Mouse (Mus musculus) CH12.LX (cell line): ENCODE measurements around the gene Rtn2. TPM values are rescaled to one million over a fixed set of nuclear protein-coding genes. Genes with fewer than 3 reads are reported as not detected.

Source experiments
- DNase-seq: peaks from one replicate; pipeline ENCODE4 v3.0.0-alpha.2; 2013; ENCODE audit errors: extremely low read depth
- H3K27ac ChIP-seq: 2 replicates; pipeline ENCODE4 v1.5.1; 2012; ENCODE audit warnings: low read depth, mild to moderate bottlenecking, control low read depth, moderate library complexity; ENCODE audit not compliant: insufficient read depth
- H3K27me3 ChIP-seq: replicated peaks from 2 replicates; pipeline ENCODE3; 2012; ENCODE audit warnings: inconsistent platforms
- H3K36me3 ChIP-seq, 2 experiments: replicated peaks in 1 of 2; 2 replicates each; pipeline versions ENCODE3 to v1.6.1; 2012; ENCODE audit warnings: inconsistent platforms in 1 of 2, low read length in 1 of 2, mild to moderate bottlenecking in 1 of 2, mixed read lengths in 1 of 2, moderate library complexity in 1 of 2; ENCODE audit not compliant: control insufficient read depth in 1 of 2, insufficient read depth in 1 of 2
- H3K4me1 ChIP-seq, 2 experiments: 2 replicates each; pipeline ENCODE4 v1.6.1; 2012; ENCODE audit warnings: inconsistent platforms in 1 of 2, moderate library complexity in 1 of 2; ENCODE audit not compliant: insufficient read depth in 2 of 2, control insufficient read depth in 1 of 2
- H3K4me2 ChIP-seq: 2 replicates; pipeline ENCODE4 v1.6.1; 2012; ENCODE audit warnings: low read depth, mild to moderate bottlenecking, control low read depth; ENCODE audit not compliant: poor library complexity, insufficient read depth, severe bottlenecking
- H3K4me3 ChIP-seq, 3 experiments: fragments of 150-350 bp in 1 of 3; sonication (generic) in 1 of 3; replicated peaks in 1 of 3; 2 replicates each; pipeline versions ENCODE3 to v1.5.1; 2011 to 2012; ENCODE audit warnings: low read depth in 2 of 3, low read length in 2 of 3, mild to moderate bottlenecking in 2 of 3, moderate library complexity in 2 of 3, control low read depth in 1 of 3, improper control_type of control experiment in 1 of 3, inconsistent platforms in 1 of 3, mixed read lengths in 1 of 3; ENCODE audit not compliant: poor library complexity in 1 of 3
- H3K79me2 ChIP-seq: replicated peaks from 2 replicates; pipeline ENCODE4 v1.6.1; 2012; ENCODE audit warnings: mild to moderate bottlenecking, moderate library complexity; ENCODE audit not compliant: control insufficient read depth, poor library complexity, insufficient read depth, severe bottlenecking; ENCODE audit errors: extremely low read depth
- H3K9ac ChIP-seq: 2 replicates; pipeline ENCODE4 v1.6.1; 2012; ENCODE audit warnings: low read depth, mild to moderate bottlenecking, control low read depth, moderate library complexity; ENCODE audit not compliant: insufficient read depth
- H3K9me3 ChIP-seq: replicated peaks from 2 replicates; pipeline ENCODE3; 2012; ENCODE audit warnings: low read length, inconsistent platforms, mixed read lengths
- BHLHE40 ChIP-seq: IDR thresholded peaks from 2 replicates; pipeline ENCODE4 v1.6.1; 2011; ENCODE audit warnings: mild to moderate bottlenecking, low read depth, low read length, improper control_type of control experiment
- CHD2 ChIP-seq: IDR thresholded peaks from 2 replicates; pipeline ENCODE4 v1.6.1; 2011; ENCODE audit warnings: low read length, improper control_type of control experiment
- CTCF ChIP-seq, 2 experiments: IDR thresholded peaks in 1 of 2; conservative IDR thresholded peaks in 1 of 2; 2 replicates each; pipeline ENCODE4 v1.5.1; 2011 to 2012; ENCODE audit warnings: low read depth in 2 of 2, low read length in 2 of 2, improper control_type of control experiment in 1 of 2, inconsistent platforms in 1 of 2, mild to moderate bottlenecking in 1 of 2, moderate library complexity in 1 of 2
- E2F4 ChIP-seq: IDR thresholded peaks from 2 replicates; pipeline ENCODE4 v1.6.1; 2011; ENCODE audit warnings: low read depth, low read length, improper control_type of control experiment; ENCODE audit not compliant: insufficient replicate concordance
- ELF1 ChIP-seq: IDR thresholded peaks from 2 replicates; pipeline ENCODE4 v1.6.1; 2014; ENCODE audit warnings: low read depth, mild to moderate bottlenecking, inconsistent platforms, low read length, improper control_type of control experiment
- EP300 ChIP-seq: IDR thresholded peaks from 2 replicates; pipeline ENCODE4 v1.6.1; 2011; ENCODE audit warnings: low read length, improper control_type of control experiment
- GABPA ChIP-seq: IDR thresholded peaks from 2 replicates; pipeline ENCODE4 v1.6.1; 2012; ENCODE audit warnings: low read depth, low read length, improper control_type of control experiment, inconsistent platforms; ENCODE audit not compliant: insufficient replicate concordance
- HCFC1 ChIP-seq: IDR thresholded peaks from 2 replicates; pipeline ENCODE4 v1.6.1; 2012; ENCODE audit warnings: low read depth, mild to moderate bottlenecking, inconsistent platforms, low read length, improper control_type of control experiment
- IRF4 ChIP-seq: IDR thresholded peaks from 2 replicates; pipeline ENCODE4 v1.6.1; 2014; ENCODE audit warnings: low read depth, mild to moderate bottlenecking, inconsistent platforms, low read length, improper control_type of control experiment
- JUN ChIP-seq: IDR thresholded peaks from 2 replicates; pipeline ENCODE4 v1.6.1; 2011; ENCODE audit warnings: low read depth, mild to moderate bottlenecking, low read length, improper control_type of control experiment, moderate library complexity; ENCODE audit not compliant: insufficient read depth
- KAT2A ChIP-seq: IDR thresholded peaks from 2 replicates; pipeline ENCODE4 v1.6.1; 2012; ENCODE audit warnings: low read length, improper control_type of control experiment, inconsistent platforms; ENCODE audit not compliant: insufficient replicate concordance
- MAX ChIP-seq: IDR thresholded peaks from 2 replicates; pipeline ENCODE4 v1.6.1; 2011; ENCODE audit warnings: low read length, improper control_type of control experiment
- MAZ ChIP-seq: IDR thresholded peaks from 2 replicates; pipeline ENCODE4 v1.6.1; 2012; ENCODE audit warnings: low read depth, mild to moderate bottlenecking, inconsistent platforms, low read length, improper control_type of control experiment, moderate library complexity
- MEF2A ChIP-seq: IDR thresholded peaks from 2 replicates; pipeline ENCODE4 v1.6.1; 2014; ENCODE audit warnings: low read depth, mild to moderate bottlenecking, inconsistent platforms, low read length, improper control_type of control experiment, borderline replicate concordance
- MXI1 ChIP-seq: IDR thresholded peaks from 2 replicates; pipeline ENCODE4 v1.6.1; 2011; ENCODE audit warnings: mild to moderate bottlenecking, low read depth, low read length, improper control_type of control experiment
- MYC ChIP-seq: IDR thresholded peaks from 2 replicates; pipeline ENCODE4 v1.6.1; 2011; ENCODE audit warnings: low read depth, mild to moderate bottlenecking, improper control_type of control experiment, low read length
- NELFE ChIP-seq: IDR thresholded peaks from 2 replicates; pipeline ENCODE4 v1.6.1; 2011; ENCODE audit warnings: low read depth, low read length, improper control_type of control experiment
- NRF1 ChIP-seq: IDR thresholded peaks from 2 replicates; pipeline ENCODE4 v1.6.1; 2014; ENCODE audit warnings: low read depth, mild to moderate bottlenecking, inconsistent platforms, low read length, improper control_type of control experiment, moderate library complexity
- PAX5 ChIP-seq: IDR thresholded peaks from 2 replicates; pipeline ENCODE4 v1.6.1; 2012; ENCODE audit warnings: low read length, inconsistent platforms, mixed read lengths
- POLR2A ChIP-seq: IDR thresholded peaks from 2 replicates; pipeline ENCODE4 v1.6.1; 2011; ENCODE audit warnings: low read depth, mild to moderate bottlenecking, improper control_type of control experiment, low read length
- POLR2AphosphoS2 ChIP-seq: IDR thresholded peaks from 2 replicates; pipeline ENCODE4 v1.6.1; 2011; ENCODE audit warnings: low read depth, low read length, improper control_type of control experiment
- RAD21 ChIP-seq: IDR thresholded peaks from 2 replicates; pipeline ENCODE4 v1.6.1; 2011; ENCODE audit warnings: low read depth, mild to moderate bottlenecking, low read length, improper control_type of control experiment, moderate library complexity
- RCOR1 ChIP-seq: conservative IDR thresholded peaks from 2 replicates; pipeline ENCODE4 v1.6.1; 2012; ENCODE audit warnings: low read depth, mild to moderate bottlenecking, inconsistent platforms, low read length, improper control_type of control experiment
- SIN3A ChIP-seq: IDR thresholded peaks from 2 replicates; pipeline ENCODE4 v1.6.1; 2012; ENCODE audit warnings: low read length, improper control_type of control experiment, inconsistent platforms
- SMC3 ChIP-seq: IDR thresholded peaks from 2 replicates; pipeline ENCODE4 v1.6.1; 2011; ENCODE audit warnings: low read depth, low read length, improper control_type of control experiment
- TBP ChIP-seq: conservative IDR thresholded peaks from 2 replicates; pipeline ENCODE4 v1.6.1; 2011; ENCODE audit warnings: low read depth, low read length, improper control_type of control experiment
- TCF12 ChIP-seq: IDR thresholded peaks from 2 replicates; pipeline ENCODE4 v1.6.1; 2014; ENCODE audit warnings: low read depth, mild to moderate bottlenecking, inconsistent platforms, low read length, improper control_type of control experiment
- UBTF ChIP-seq: IDR thresholded peaks from 2 replicates; pipeline ENCODE4 v1.6.1; 2012; ENCODE audit warnings: low read depth, mild to moderate bottlenecking, inconsistent platforms, low read length, improper control_type of control experiment, moderate library complexity
- USF2 ChIP-seq: conservative IDR thresholded peaks from 2 replicates; pipeline ENCODE4 v1.6.1; 2011; ENCODE audit warnings: low read depth, low read length, improper control_type of control experiment
- ZC3H11A ChIP-seq: IDR thresholded peaks from 2 replicates; pipeline ENCODE4 v1.6.1; 2012; ENCODE audit warnings: low read depth, mild to moderate bottlenecking, inconsistent platforms, low read length, improper control_type of control experiment
- ZKSCAN1 ChIP-seq: IDR thresholded peaks from 2 replicates; pipeline ENCODE4 v1.6.1; 2012; ENCODE audit warnings: low read depth, inconsistent platforms, low read length, improper control_type of control experiment, borderline replicate concordance
- ZNF384 ChIP-seq: IDR thresholded peaks from 2 replicates; pipeline ENCODE4 v1.6.1; 2012; ENCODE audit warnings: low read depth, low read length, improper control_type of control experiment, inconsistent platforms
- dilution Hi-C: fragments of 300-500 bp; cut with MboI; formaldehyde crosslinking; loops from 2 replicates; pipeline ENCODE4 v1.14.3; 2020; ENCODE audit warnings: low sequenced_read_pairs; ENCODE audit not compliant: extremely low pct_unique_long_range_greater_than_20kb, extremely low pct_ligation_motif_present
- in situ Hi-C: fragments of 300-500 bp; cut with MboI; formaldehyde crosslinking; loops from 3 replicates; pipeline ENCODE4 v1.14.3; 2019; ENCODE audit warnings: low sequenced_read_pairs, low pct_ligation_motif_present, low pct_unique_long_range_greater_than_20kb, mixed read lengths
- polyA plus RNA-seq: library from polyadenylated mRNA; unstranded; fragments of >175 nt; gene quantifications from 2 replicates; pipeline ENCODE4 v1.2.1, GENCODE M21; 2012; ENCODE audit warnings: low read depth; ENCODE audit not compliant: insufficient read length
- total RNA-seq, 2 experiments: library from RNA; depleted of rRNA; stranded (reverse); fragments of 300-350 nt in 1 of 2; fragments of >200 nt in 1 of 2; gene quantifications; 2 replicates each; pipeline ENCODE4 v1.2.3; 2012 to 2014

Rtn2 gene
- total and polyA plus RNA-seq, 3 experiments, result 0.56 to 0.76 (median 0.72) TPM

GRCm38 (mm10) chr7:19299194-19299593 lies 16.8 kb downstream of the Rtn2 start (continued):
- no peak for TF ChIP-seq SIN3A
- no peak for TF ChIP-seq JUN
- no peak for TF ChIP-seq MYC
- TF ChIP-seq RCOR1, result no peak
- no peak for TF ChIP-seq MEF2A
- no peak for TF ChIP-seq TBP
- TF ChIP-seq USF2, result no peak
- peak; percentile 87 for TF ChIP-seq SMC3
- TF ChIP-seq POLR2A, result no peak
- TF ChIP-seq TCF12, result no peak

GRCm38 (mm10) chr7:19300501-19301421 lies 18.3 kb downstream of the Rtn2 start:
- Histone ChIP-seq H3K4me1 (peaks cover 2 to 25% of the 10 kb centered on the region in 2 experiments; a peak in 3 of 4 replicates), H3K9ac (0 out of 2 replicates have a peak overlapping the region, but pooled peaks have one; percentile 33), H3K4me3 (peak overlapping the region; percentile 43 to 50 (median 48)), H3K79me2 (no peaks in the 10 kb centered on the region), H3K9me3 (peaks cover 3% of the 10 kb centered on the region), H3K36me3 (no peaks in the 10 kb centered on the region), H3K27ac (no peak overlapping the region), H3K4me2 (peak overlapping the region; percentile 62), H3K27me3 (peaks cover 40% of the 10 kb centered on the region)
- peak; percentile 81 for DNase-seq
- in situ Hi-C loops, result no loop called here
- dilution Hi-C loops, result no loop called here
- peak; percentile 68 for TF ChIP-seq NRF1
- TF ChIP-seq MEF2A, result peak; percentile 80
- peak; percentile 100 for TF ChIP-seq TBP
- TF ChIP-seq CTCF (conservative IDR thresholded peaks at IDR 0.05 in 1 of 2, IDR thresholded peaks at IDR 0.05 in 1 of 2; ENCODE audit: low read depth in 2 of 2, low read length in 2 of 2), result peak; percentile 91 to 98
- TF ChIP-seq ZC3H11A, result peak; percentile 88
- peak; percentile 98 for TF ChIP-seq SMC3
- TF ChIP-seq MYC, result peak; percentile 92
- 0 out of 2 replicates have a peak, but pooled peaks have one; percentile 34 for TF ChIP-seq MAZ
- peak; percentile 43; the same call in 1 of the 2 replicates for TF ChIP-seq EP300
- no peak for TF ChIP-seq KAT2A
- TF ChIP-seq POLR2A, result no peak
- no peak for TF ChIP-seq ZNF384
- TF ChIP-seq USF2, result no peak
- peak; percentile 93 for TF ChIP-seq RAD21
- peak; percentile 80; the same call in 1 of the 2 replicates for TF ChIP-seq E2F4
- TF ChIP-seq GABPA, result no peak
- no peak for TF ChIP-seq JUN
- TF ChIP-seq MAX, result peak; percentile 56
- TF ChIP-seq POLR2AphosphoS2, result no peak
- TF ChIP-seq BHLHE40, result no peak
- no peak for TF ChIP-seq PAX5
- peak; percentile 95 for TF ChIP-seq ELF1
- TF ChIP-seq HCFC1, result peak; percentile 23; the same call in 1 of the 2 replicates
- TF ChIP-seq TCF12, result peak; percentile 39; the same call in 1 of the 2 replicates
- TF ChIP-seq IRF4, result 0 out of 2 replicates have a peak, but pooled peaks have one; percentile 5
- peak; percentile 74 for TF ChIP-seq SIN3A
- peak; percentile 62; the same call in 1 of the 2 replicates for TF ChIP-seq MXI1
- TF ChIP-seq RCOR1, result 0 out of 2 replicates have a peak, but pooled peaks have one; percentile 52
- TF ChIP-seq CHD2, result peak; percentile 62; the same call in 1 of the 2 replicates
- no peak for TF ChIP-seq ZKSCAN1
- no peak for TF ChIP-seq UBTF
- TF ChIP-seq NELFE, result peak; percentile 44; the same call in 1 of the 2 replicates
